Mouse (Mus musculus) bone marrow, adult 2 months (tissue): ENCODE data around the gene Serinc2. TPM values are rescaled to one million over a fixed set of nuclear protein-coding genes. Genes with fewer than 3 reads are reported as not detected.

Source experiments
- H3K27ac ChIP-seq: fragments of 200-500 bp; 2 replicates; pipeline ENCODE4 v1.5.1; 2012; ENCODE audit warnings: low read depth, mild to moderate bottlenecking, control low read depth, inconsistent platforms, low read length; ENCODE audit not compliant: control insufficient read depth, poor library complexity, insufficient read depth
- H3K4me1 ChIP-seq: fragments of 200-500 bp; 2 replicates; pipeline ENCODE4 v1.6.1; 2011; ENCODE audit warnings: low read length; ENCODE audit not compliant: control insufficient read depth, insufficient read depth
- H3K4me3 ChIP-seq: fragments of 200-500 bp; replicated peaks from 2 replicates; pipeline ENCODE3; 2011; ENCODE audit warnings: mild to moderate bottlenecking, low read depth, low read length, control low read depth; ENCODE audit not compliant: control insufficient read depth
- CTCF ChIP-seq: fragments of 200-500 bp; IDR thresholded peaks from 2 replicates; pipeline ENCODE4 v1.5.1; 2011; ENCODE audit warnings: low read length, control low read depth; ENCODE audit not compliant: control insufficient read depth, insufficient read depth
- POLR2A ChIP-seq: fragments of 200-500 bp; IDR thresholded peaks from 2 replicates; pipeline ENCODE4 v1.6.1; 2011; ENCODE audit warnings: low read depth, mild to moderate bottlenecking, control low read depth, low read length, borderline replicate concordance; ENCODE audit not compliant: control insufficient read depth
- WGBS: fragments of 180-500 bp; shearing (Covaris S2); methylation state at CpG from one replicate; pipeline ENCODE4 v1.1.7; 2018; 5-methylcytosine and 5-hydroxymethylcytosine counted together
- polyA plus RNA-seq: library from polyadenylated mRNA; stranded (reverse); fragments of >200 nt; gene quantifications from 2 replicates; pipeline ENCODE4 v1.2.4, GENCODE M21; 2011; ENCODE audit warnings: low replicate concordance; ENCODE audit not compliant: missing spikeins, insufficient read depth, insufficient read length

Gene Serinc2
- polyA plus RNA-seq, 1 experiment = not detected

- Histone ChIP-seq H3K27ac (peak overlapping the region; percentile 32), H3K4me1 (no peaks in the 10 kb centered on the region; the same call in 1 of the 2 replicates), H3K4me3 (no peak overlapping the region)
- no peak for TF ChIP-seq POLR2A
- 75% methylated on average over 8 of the region's 8 CpGs for WGBS
Observed at GRCm38 (mm10) chr4:130294513-130294912, 15.5 kb upstream of the Serinc2 start.

- TF ChIP-seq CTCF = peak; percentile 98
- no peak for TF ChIP-seq POLR2A
- Histone ChIP-seq H3K4me1 (no peaks in the 10 kb centered on the region; the same call in 1 of the 2 replicates), H3K27ac (no peak overlapping the region), H3K4me3 (no peak overlapping the region)
- 3% methylated on average over 4 of the region's 4 CpGs for WGBS
Observed at GRCm38 (mm10) chr4:130292271-130292670, 13.3 kb upstream of the Serinc2 start.

- H3K27ac ChIP-seq = no peak overlapping the region
- TF ChIP-seq POLR2A (no peak), CTCF (no peak)
- 42% methylated on average over 3 of the region's 3 CpGs for WGBS
- no peak overlapping the region for H3K4me3 ChIP-seq
- no peaks in the 10 kb centered on the region; the same call in 1 of the 2 replicates for H3K4me1 ChIP-seq
Observed at GRCm38 (mm10) chr4:130289824-130290223, 10.8 kb upstream of the Serinc2 start.

- no peak overlapping the region for H3K27ac ChIP-seq
- 48% methylated on average over 3 of the region's 3 CpGs for WGBS
- no peak overlapping the region for H3K4me3 ChIP-seq
- TF ChIP-seq CTCF = no peak
- no peak for TF ChIP-seq POLR2A
- H3K4me1 ChIP-seq = peaks cover 4% of the 10 kb centered on the region
Observed at GRCm38 (mm10) chr4:130286531-130286930, 7.5 kb upstream of the Serinc2 start.

- TF ChIP-seq CTCF (no peak), POLR2A (no peak)
- Histone ChIP-seq H3K4me3 (no peak overlapping the region), H3K4me1 (peaks cover 4% of the 10 kb centered on the region), H3K27ac (no peak overlapping the region)
- WGBS = 4% methylated on average over 9 of the region's 9 CpGs
Observed at GRCm38 (mm10) chr4:130283826-130284225, 4.8 kb upstream of the Serinc2 start.

GRCm38 (mm10) chr4:130282856-130283255, 3.9 kb upstream of the Serinc2 start:
- peaks cover 4% of the 10 kb centered on the region for H3K4me1 ChIP-seq
- 65% methylated on average over 5 of the region's 5 CpGs for WGBS
- H3K27ac ChIP-seq = no peak overlapping the region
- no peak overlapping the region for H3K4me3 ChIP-seq
- no peak for TF ChIP-seq POLR2A
- TF ChIP-seq CTCF = no peak

- no peaks in the 10 kb centered on the region for H3K4me1 ChIP-seq
- H3K4me3 ChIP-seq = no peak overlapping the region
- 25% methylated on average over 7 of the region's 7 CpGs for WGBS
- TF ChIP-seq CTCF = no peak
- TF ChIP-seq POLR2A = no peak
- no peak overlapping the region for H3K27ac ChIP-seq
Observed at GRCm38 (mm10) chr4:130276573-130277176, 2.3 kb downstream of the Serinc2 start.

- Histone ChIP-seq H3K4me3 (no peak overlapping the region), H3K4me1 (no peaks in the 10 kb centered on the region), H3K27ac (no peak overlapping the region)
- TF ChIP-seq POLR2A (no peak), CTCF (no peak)
- WGBS = 58% methylated on average over 5 of the region's 5 CpGs
Observed at GRCm38 (mm10) chr4:130275823-130276105, 3.2 kb downstream of the Serinc2 start.
